Mouse (Mus musculus) liver, postnatal 0 days (tissue): Measurements from ENCODE around the gene Zfp536.

Experiments used
- CTCF ChIP-seq: sonication (generic); IDR thresholded peaks from 2 replicates; pipeline ENCODE4 v1.5.1; 2016; ENCODE audit warnings: antibody characterized with exemption, low read depth
- EP300 ChIP-seq: IDR thresholded peaks from 2 replicates; pipeline ENCODE4 v1.6.1; 2016; ENCODE audit warnings: antibody characterized with exemption, low read depth, mild to moderate bottlenecking

GRCm38 (mm10) chr7:37814844-37815406, 41.5 kb upstream of the Zfp536 start:
- TF ChIP-seq CTCF (no peak), EP300 (no peak)
